Mouse (Mus musculus) intestine, embryonic 14.5 days (tissue): ENCODE data around the gene Pptc7. TPM values are rescaled to one million over a fixed set of nuclear protein-coding genes. Genes with fewer than 3 reads are reported as not detected.

Experiments used
- ATAC-seq: fragments of 200-750 bp; cut with Nextera tagmentation; replicated peaks from 2 replicates; pipeline ENCODE4 v1.8.0; 2017; ENCODE audit warnings: low read depth, moderate number of reproducible peaks, moderate TSS enrichment, moderate library complexity; ENCODE audit not compliant: low FRiP score, low TSS enrichment
- DNase-seq: peaks from one replicate; pipeline ENCODE4 v3.0.0-alpha.2; 2018; ENCODE audit warnings: low spot score
- H3K27ac ChIP-seq: fragments of 300-500 bp; sonication (generic); 2 replicates; pipeline ENCODE4 v1.5.1; 2014; ENCODE audit warnings: low read depth, mild to moderate bottlenecking, control low read depth
- H3K27me3 ChIP-seq: fragments of 300-500 bp; sonication (generic); replicated peaks from 2 replicates; pipeline ENCODE4 v1.6.1; 2014; ENCODE audit warnings: low read length, control low read depth; ENCODE audit not compliant: control insufficient read depth, insufficient read depth
- H3K36me3 ChIP-seq: fragments of 300-500 bp; sonication (generic); 2 replicates; pipeline ENCODE4 v1.6.1; 2014; ENCODE audit warnings: low read length, control low read depth; ENCODE audit not compliant: control insufficient read depth, insufficient read depth
- H3K4me1 ChIP-seq: fragments of 300-500 bp; sonication (generic); replicated peaks from 2 replicates; pipeline ENCODE4 v1.6.1; 2014; ENCODE audit warnings: low read length, control low read depth, mixed read lengths; ENCODE audit not compliant: control insufficient read depth, insufficient read depth
- H3K4me2 ChIP-seq: fragments of 300-500 bp; sonication (generic); 2 replicates; pipeline ENCODE4 v1.6.1; 2014; ENCODE audit warnings: low read length
- H3K4me3 ChIP-seq: fragments of 300-500 bp; sonication (generic); 2 replicates; pipeline ENCODE4 v1.5.1; 2014; ENCODE audit warnings: low read depth, low read length, control low read depth, mixed read lengths
- H3K9ac ChIP-seq: fragments of 300-500 bp; sonication (generic); 2 replicates; pipeline ENCODE4 v1.6.1; 2014; ENCODE audit warnings: mild to moderate bottlenecking, low read length
- H3K9me3 ChIP-seq: fragments of 300-500 bp; sonication (generic); 2 replicates; pipeline ENCODE4 v1.6.1; 2016; ENCODE audit warnings: low read length, control low read depth; ENCODE audit not compliant: control insufficient read depth
- WGBS: fragments of 180-500 bp; shearing (Covaris S2); extraction: QIAGEN DNeasy Blood & Tissue Kit; methylation state at CpG from one replicate; pipeline ENCODE4 v1.1.7; 2014; 5-methylcytosine and 5-hydroxymethylcytosine counted together
- polyA plus RNA-seq: library from polyadenylated mRNA; unstranded; fragments of >200 nt; fragmentation: Nextera tagmentation; extraction: Ambion mirVana; gene quantifications from 2 replicates; pipeline ENCODE4 v1.2.1, GENCODE M21; 2014

Gene Pptc7
- polyA plus RNA-seq, 1 experiment from 2014 or later, result 10.8 TPM

DNA sequence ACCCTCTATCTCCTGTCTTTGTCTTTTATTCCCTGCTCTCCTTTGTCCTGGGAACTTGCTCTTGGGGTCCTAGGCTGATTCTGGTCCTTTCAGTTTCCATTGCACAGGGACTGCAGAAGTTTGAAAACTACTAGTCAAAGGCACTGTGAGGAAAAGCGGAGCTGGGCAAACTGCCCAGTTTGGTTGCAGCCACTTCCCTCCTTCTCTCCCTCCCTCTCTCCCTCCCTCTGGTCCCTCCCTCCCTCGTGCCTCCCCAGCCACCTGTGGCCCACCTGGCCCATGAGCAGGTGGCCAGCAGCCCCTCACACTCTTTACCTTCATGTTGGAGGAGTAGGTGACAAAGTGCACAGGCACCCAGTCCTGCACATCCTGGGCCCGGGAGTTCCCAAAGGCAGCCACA lies 39.0 kb upstream of the Pptc7 start:
- no peak for DNase-seq
- H3K27me3 ChIP-seq, result no peaks in the 10 kb centered on the region
- H3K4me3 ChIP-seq, result no peak overlapping the region
- no peak overlapping the region for H3K4me2 ChIP-seq
- 66% methylated on average over 3 of the region's 3 CpGs for WGBS
- no peak for ATAC-seq
- H3K9me3 ChIP-seq, result no peaks in the 10 kb centered on the region
- H3K36me3 ChIP-seq, result peaks cover 34% of the 10 kb centered on the region
- no peaks in the 10 kb centered on the region for H3K4me1 ChIP-seq
- H3K27ac ChIP-seq, result no peak overlapping the region
- H3K9ac ChIP-seq, result no peak overlapping the region

DNA sequence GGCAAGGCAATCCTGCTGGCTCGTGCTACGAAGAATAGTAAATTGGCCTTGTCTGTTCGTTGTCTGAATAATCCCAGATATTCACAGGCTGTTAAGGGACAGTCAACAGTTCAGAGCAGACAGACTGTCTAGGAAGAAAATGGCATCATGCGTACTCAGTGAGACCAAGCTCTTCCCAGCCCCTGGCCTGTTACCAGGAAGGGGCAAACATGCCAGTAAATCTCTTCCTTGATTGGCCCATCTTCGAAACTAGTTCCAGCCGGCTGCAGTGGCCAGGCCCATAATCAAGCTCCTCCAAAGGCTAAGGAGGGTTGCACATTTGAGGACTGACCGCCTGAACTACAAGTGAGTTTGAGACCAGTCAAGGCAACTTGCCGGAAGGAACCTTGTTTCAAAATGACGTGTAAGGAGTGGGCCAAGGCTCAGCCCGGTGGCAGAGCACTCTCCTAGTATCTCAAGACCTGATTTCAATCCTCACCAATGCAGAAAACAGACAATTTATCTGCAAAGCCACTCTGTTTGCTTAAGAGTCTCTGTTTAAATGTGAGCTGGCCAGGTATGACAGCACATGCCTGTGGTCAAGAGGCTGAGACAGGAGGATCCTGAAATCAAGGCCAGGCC lies 37.5 kb upstream of the Pptc7 start:
- H3K4me2 ChIP-seq, result no peak overlapping the region
- 79% methylated on average over 10 of the region's 10 CpGs for WGBS
- H3K4me1 ChIP-seq, result no peaks in the 10 kb centered on the region
- no peak overlapping the region for H3K9ac ChIP-seq
- no peak for DNase-seq
- H3K27me3 ChIP-seq, result no peaks in the 10 kb centered on the region
- no peak overlapping the region for H3K4me3 ChIP-seq
- H3K36me3 ChIP-seq, result peaks cover 32% of the 10 kb centered on the region
- no peak overlapping the region for H3K27ac ChIP-seq
- H3K9me3 ChIP-seq, result no peaks in the 10 kb centered on the region
- no peak for ATAC-seq

GRCm38 (mm10) chr5:122247529-122247928 lies 36.6 kb upstream of the Pptc7 start:
- Histone ChIP-seq H3K9ac (no peak overlapping the region), H3K9me3 (no peaks in the 10 kb centered on the region), H3K27ac (no peak overlapping the region), H3K4me1 (no peaks in the 10 kb centered on the region), H3K4me2 (no peak overlapping the region), H3K36me3 (peaks cover 37% of the 10 kb centered on the region), H3K27me3 (no peaks in the 10 kb centered on the region), H3K4me3 (no peak overlapping the region)
- 77% methylated on average over 11 of the region's 11 CpGs for WGBS
- ATAC-seq (no peak), DNase-seq (no peak)

GRCm38 (mm10) chr5:122247934-122248333 lies 36.2 kb upstream of the Pptc7 start:
- H3K4me1 ChIP-seq, result no peaks in the 10 kb centered on the region
- WGBS, result 91% methylated on average over 7 of the region's 7 CpGs

DNA sequence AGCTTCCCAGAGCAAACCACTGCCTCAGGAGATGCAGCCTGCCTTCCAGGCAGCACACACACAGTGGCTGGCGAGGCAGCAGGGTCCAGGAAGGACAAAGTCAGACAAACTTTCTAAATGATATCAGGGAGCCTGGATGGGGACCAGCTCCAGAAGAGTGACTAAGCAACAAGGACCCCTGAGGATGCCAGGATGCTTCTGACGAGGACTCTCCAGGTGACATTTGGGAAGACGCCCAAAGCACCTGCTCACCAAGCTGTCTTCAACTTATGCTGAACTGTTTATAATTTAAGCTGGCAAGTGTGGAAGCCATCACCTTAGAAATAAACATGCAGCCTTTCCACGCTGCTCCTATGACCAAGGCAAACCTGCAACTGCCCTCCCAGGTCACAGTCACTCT lies 34.9 kb upstream of the Pptc7 start:
- no peak for DNase-seq
- Histone ChIP-seq H3K27me3 (no peaks in the 10 kb centered on the region), H3K9me3 (no peaks in the 10 kb centered on the region), H3K4me2 (no peak overlapping the region), H3K27ac (no peak overlapping the region), H3K9ac (no peak overlapping the region), H3K36me3 (peaks cover 43% of the 10 kb centered on the region), H3K4me3 (no peak overlapping the region), H3K4me1 (no peaks in the 10 kb centered on the region)
- 78% methylated on average over 4 of the region's 4 CpGs for WGBS
- no peak for ATAC-seq

More at GRCm38 (mm10) chr5:122247934-122248333, 36.2 kb upstream of the Pptc7 start:
- no peaks in the 10 kb centered on the region for H3K27me3 ChIP-seq
- no peak overlapping the region for H3K4me3 ChIP-seq
- no peaks in the 10 kb centered on the region for H3K9me3 ChIP-seq
- H3K4me2 ChIP-seq, result no peak overlapping the region
- peaks cover 36% of the 10 kb centered on the region for H3K36me3 ChIP-seq
- no peak overlapping the region for H3K27ac ChIP-seq
- no peak overlapping the region for H3K9ac ChIP-seq
- ATAC-seq (no peak), DNase-seq (no peak)

DNA sequence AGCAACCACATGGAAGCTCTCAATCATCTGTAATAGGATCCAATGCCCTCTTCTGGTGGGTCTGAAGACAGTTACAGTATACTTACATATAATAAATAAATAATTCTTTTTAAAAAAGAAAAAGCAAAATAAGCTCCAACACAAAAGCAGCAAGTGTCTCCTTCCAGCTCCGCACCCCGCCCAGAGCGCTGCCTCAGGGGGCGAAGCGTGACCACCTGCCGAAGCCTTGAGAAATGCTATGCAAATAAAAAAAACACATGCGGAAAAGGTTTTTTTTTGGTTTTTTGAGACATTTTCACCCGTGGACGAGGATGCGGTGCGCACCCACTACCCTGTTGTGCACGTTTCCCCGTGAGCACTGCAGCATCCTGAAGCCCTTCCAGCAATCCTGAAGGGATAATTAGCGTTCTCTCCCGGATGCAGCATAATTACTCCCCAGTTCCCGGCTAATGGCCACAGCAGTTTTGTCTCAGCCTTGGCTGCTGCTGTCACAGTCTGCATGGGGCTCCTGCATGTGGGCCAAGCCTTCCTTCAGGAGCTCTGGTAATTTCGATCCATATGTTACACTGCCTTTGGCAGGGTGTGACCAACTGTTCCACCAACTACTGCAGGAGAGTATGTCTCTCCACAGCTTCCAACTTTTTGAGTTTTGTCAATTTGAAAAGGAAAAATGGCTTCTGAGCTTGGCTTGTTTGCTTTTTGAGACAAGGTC lies 32.1 kb upstream of the Pptc7 start:
- H3K27ac ChIP-seq, result no peak overlapping the region
- no peaks in the 10 kb centered on the region for H3K4me1 ChIP-seq
- 90% methylated on average over 17 of the region's 17 CpGs for WGBS
- H3K9me3 ChIP-seq, result no peaks in the 10 kb centered on the region
- no peak overlapping the region for H3K4me2 ChIP-seq
- no peaks in the 10 kb centered on the region for H3K27me3 ChIP-seq
- no peak overlapping the region for H3K9ac ChIP-seq
- ATAC-seq (no peak), DNase-seq (no peak)
- H3K36me3 ChIP-seq, result peaks cover 70% of the 10 kb centered on the region
- no peak overlapping the region for H3K4me3 ChIP-seq

DNA sequence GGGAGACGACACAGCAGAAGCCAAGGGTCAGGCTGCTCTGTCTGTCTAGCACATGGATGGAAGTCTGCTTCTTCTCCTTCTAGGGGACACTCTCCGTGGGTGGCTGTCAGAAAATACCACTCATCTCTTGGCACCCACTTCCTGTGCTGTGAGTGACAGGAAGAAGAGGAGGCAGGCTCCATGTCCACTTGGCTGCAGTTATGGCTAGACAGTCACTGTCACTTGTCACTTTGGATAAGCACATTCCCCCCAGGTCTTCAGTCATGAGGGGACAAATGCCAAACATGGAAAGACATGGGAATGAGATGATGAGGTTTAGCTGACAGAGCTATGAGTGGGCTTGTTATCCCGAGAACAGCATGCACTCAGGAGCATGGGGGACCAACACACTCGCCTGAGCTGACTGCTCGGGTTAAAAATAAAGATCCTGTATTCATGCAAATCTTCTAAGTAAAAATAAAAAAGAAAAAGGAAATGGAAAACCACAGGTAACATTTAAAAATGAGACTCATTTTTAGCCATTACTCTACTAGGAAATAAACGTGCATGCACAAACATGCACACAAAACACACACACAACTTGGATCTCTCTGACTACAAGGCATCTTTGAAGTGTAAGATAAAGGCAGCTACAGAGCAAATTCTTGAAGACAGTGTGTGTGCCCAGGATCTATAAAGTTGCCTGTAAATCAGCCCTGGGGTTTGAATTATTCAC lies 26.0 kb upstream of the Pptc7 start:
- Histone ChIP-seq H3K4me3 (no peak overlapping the region), H3K9me3 (no peaks in the 10 kb centered on the region), H3K4me2 (no peak overlapping the region), H3K4me1 (peaks cover 3% of the 10 kb centered on the region; the same call in 1 of the 2 replicates), H3K27me3 (no peaks in the 10 kb centered on the region), H3K9ac (no peak overlapping the region), H3K36me3 (peaks cover 63% of the 10 kb centered on the region), H3K27ac (no peak overlapping the region)
- DNase-seq (no peak), ATAC-seq (no peak)
- WGBS, result 75% methylated on average over 6 of the region's 6 CpGs

DNA sequence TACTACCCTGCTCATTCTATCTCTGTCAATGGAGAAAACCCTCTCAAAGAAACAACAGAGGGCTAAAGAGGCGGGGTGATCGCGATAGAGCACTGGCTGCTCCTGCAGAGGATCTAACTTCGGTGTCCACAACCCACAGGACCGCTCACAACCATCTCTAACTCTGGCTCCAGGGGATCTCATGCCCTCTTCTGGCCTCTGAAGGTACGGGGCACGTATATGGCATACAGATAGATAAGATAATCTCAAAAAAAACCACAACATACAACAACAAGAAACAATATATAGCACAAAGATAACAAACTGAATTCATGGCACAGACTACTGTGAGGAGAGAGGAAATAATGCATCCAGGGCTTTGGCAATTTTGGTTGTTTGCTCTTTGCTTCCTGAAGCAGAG lies 22.1 kb upstream of the Pptc7 start:
- H3K4me1 ChIP-seq, result peaks cover 11% of the 10 kb centered on the region; the same call in 1 of the 2 replicates
- H3K4me3 ChIP-seq, result no peak overlapping the region
- H3K9ac ChIP-seq, result no peak overlapping the region
- no peak overlapping the region for H3K27ac ChIP-seq
- no peaks in the 10 kb centered on the region for H3K9me3 ChIP-seq
- H3K4me2 ChIP-seq, result no peak overlapping the region
- DNase-seq (no peak), ATAC-seq (no peak)
- H3K27me3 ChIP-seq, result no peaks in the 10 kb centered on the region
- peaks cover 29% of the 10 kb centered on the region for H3K36me3 ChIP-seq
- 66% methylated on average over 7 of the region's 7 CpGs for WGBS
